Mouse (Mus musculus): ENCODE results near the gene Hivep1.

GRCm38 (mm10) chr13:42041203-42041602 lies 10.6 kb upstream of the Hivep1 start:
- no peak for TF ChIP-seq POLR2A (IDR thresholded peaks at IDR 0.05; ENCODE audit: extremely low read depth, insufficient read depth, low read length)
- no peak for TF ChIP-seq CTCF (IDR thresholded peaks at IDR 0.05; ENCODE audit: low read depth, low read length)
